Mouse (Mus musculus) lung, embryonic 16.5 days (tissue): ENCODE measurements at regions not wholly inside any gene's neighbourhood (a gene's known extent, or its start where the extent isn't known, plus 50 kb on each side); places are given as distances from the start of the nearest gene placed in this dataset.

ENCODE experiments used
- ATAC-seq: fragments of 200-750 bp; cut with Nextera tagmentation; 2 replicates; pipeline ENCODE4 v1.8.0; 2017; ENCODE audit warnings: low read depth, mild to moderate bottlenecking, moderate library complexity
- H3K27ac ChIP-seq: fragments of 300-500 bp; sonication (generic); 2 replicates; pipeline ENCODE4 v1.5.1; 2014; ENCODE audit warnings: mild to moderate bottlenecking, control low read depth, low read length
- H3K27me3 ChIP-seq: fragments of 300-500 bp; sonication (generic); 2 replicates; pipeline ENCODE4 v1.6.1; 2014; ENCODE audit warnings: low read depth, low read length, mixed read lengths; ENCODE audit not compliant: control insufficient read depth, insufficient read depth
- H3K36me3 ChIP-seq: fragments of 300-500 bp; sonication (generic); 2 replicates; pipeline ENCODE4 v1.6.1; 2014; ENCODE audit warnings: low read length; ENCODE audit not compliant: control insufficient read depth, insufficient read depth
- H3K4me1 ChIP-seq: fragments of 300-500 bp; sonication (generic); replicated peaks from 2 replicates; pipeline ENCODE4 v1.6.1; 2014; ENCODE audit warnings: low read length, mixed read lengths; ENCODE audit not compliant: control insufficient read depth, insufficient read depth
- H3K4me2 ChIP-seq: fragments of 300-500 bp; sonication (generic); 2 replicates; pipeline ENCODE4 v1.6.1; 2014; ENCODE audit warnings: low read depth, low read length, control low read depth
- H3K4me3 ChIP-seq: fragments of 300-500 bp; sonication (generic); 2 replicates; pipeline ENCODE4 v1.5.1; 2014; ENCODE audit warnings: mild to moderate bottlenecking, low read length, control low read depth
- H3K9ac ChIP-seq: fragments of 300-500 bp; sonication (generic); 2 replicates; pipeline ENCODE4 v1.6.1; 2014; ENCODE audit warnings: low read length, control low read depth
- H3K9me3 ChIP-seq: fragments of 300-500 bp; sonication (generic); 2 replicates; pipeline ENCODE4 v1.6.1; 2016; ENCODE audit warnings: low read length; ENCODE audit not compliant: control insufficient read depth
- WGBS: fragments of 180-500 bp; shearing (Covaris S2); extraction: QIAGEN DNeasy Blood & Tissue Kit; methylation state at CpG from one replicate; pipeline ENCODE4 v1.1.7; 2014; 5-methylcytosine and 5-hydroxymethylcytosine counted together

- Histone ChIP-seq H3K27me3 (no peaks in the 10 kb centered on the region), H3K4me2 (no peak overlapping the region), H3K27ac (no peak overlapping the region), H3K4me1 (no peaks in the 10 kb centered on the region), H3K9ac (no peak overlapping the region), H3K4me3 (no peak overlapping the region), H3K9me3 (no peaks in the 10 kb centered on the region), H3K36me3 (no peaks in the 10 kb centered on the region)
- 26% methylated on average over 4 of the region's 4 CpGs for WGBS
- ATAC-seq: no peak
Observed at GRCm38 (mm10) chr19:54616924-54617323, 510.1 kb downstream of the Gpam start.
